Mouse (Mus musculus): ENCODE data around the gene Lman2l. TPM values are rescaled to one million over a fixed set of nuclear protein-coding genes. Genes with fewer than 3 reads are reported as not detected.

Lman2l gene
- total and polyA plus RNA-seq, 3 experiments: 16.8 to 26.5 (median 26.3) TPM

GRCm38 (mm10) chr1:36435071-36435470, 10.0 kb downstream of the Lman2l start:
- 68% methylated on average over 4 of the region's 4 CpGs for WGBS
- no peak overlapping the region for H3K27ac ChIP-seq
- DNase-seq: no peak
- H3K4me3 ChIP-seq: no peak overlapping the region
- H3K9ac ChIP-seq (ENCODE audit: low read depth, low read length): no peak overlapping the region
- no peaks in the 10 kb centered on the region for H3K4me1 ChIP-seq (ENCODE audit: control insufficient read depth, insufficient read depth, low read length)
- H3K79me2 ChIP-seq (replicated peaks; ENCODE audit: control insufficient read depth, insufficient read depth, low read length): no peaks in the 10 kb centered on the region
- intact Hi-C loops (cut with DNase I): no loop called here
- no peaks in the 10 kb centered on the region for H3K36me3 ChIP-seq (ENCODE audit: control insufficient read depth, insufficient read depth, low read length)
- TF ChIP-seq CTCF (IDR thresholded peaks at IDR 0.05) (no peak), POLR2A (IDR thresholded peaks at IDR 0.05; ENCODE audit: insufficient read depth, low read depth, low read length) (no peak), EP300 (IDR thresholded peaks at IDR 0.05; ENCODE audit: insufficient read depth, low read depth, low read length) (no peak)
- no peaks in the 10 kb centered on the region for H3K27me3 ChIP-seq (ENCODE audit: control insufficient read depth, insufficient read depth, low read length)

DNA sequence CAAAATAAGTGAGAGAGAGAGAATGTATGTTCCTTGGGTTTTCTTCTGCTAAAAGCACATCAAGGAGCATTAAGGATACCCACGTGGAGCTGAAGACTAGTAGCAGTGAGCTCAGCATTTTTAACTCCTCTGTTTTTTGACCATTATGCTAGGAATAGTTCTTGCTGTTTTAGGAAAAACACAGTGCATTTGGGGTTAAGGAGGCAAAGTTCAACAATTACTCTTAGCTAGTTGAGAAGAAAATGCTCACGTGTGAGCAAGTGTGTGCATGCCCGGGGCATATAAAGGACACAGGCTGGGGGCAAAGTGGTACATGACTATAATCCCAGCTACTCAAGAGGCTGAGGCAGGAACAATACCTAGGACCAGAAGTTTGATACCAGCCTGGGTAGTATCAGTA, 11.5 kb downstream of the Lman2l start:
- Histone ChIP-seq H3K4me1 (ENCODE audit: control insufficient read depth, insufficient read depth, low read length) (no peaks in the 10 kb centered on the region), H3K36me3 (ENCODE audit: control insufficient read depth, insufficient read depth, low read length) (no peaks in the 10 kb centered on the region), H3K27ac (no peak overlapping the region), H3K27me3 (ENCODE audit: control insufficient read depth, insufficient read depth, low read length) (no peaks in the 10 kb centered on the region), H3K4me3 (no peak overlapping the region), H3K79me2 (replicated peaks; ENCODE audit: control insufficient read depth, insufficient read depth, low read length) (no peaks in the 10 kb centered on the region), H3K9ac (ENCODE audit: low read depth, low read length) (no peak overlapping the region)
- no peak for TF ChIP-seq POLR2A (IDR thresholded peaks at IDR 0.05; ENCODE audit: insufficient read depth, low read depth, low read length)
- TF ChIP-seq CTCF (IDR thresholded peaks at IDR 0.05): no peak
- TF ChIP-seq EP300 (IDR thresholded peaks at IDR 0.05; ENCODE audit: insufficient read depth, low read depth, low read length): no peak
- 90% methylated on average over 3 of the region's 3 CpGs for WGBS
- no peak for DNase-seq
- intact Hi-C loops (cut with DNase I): no loop called here

GRCm38 (mm10) chr1:36432999-36433398, 12.1 kb downstream of the Lman2l start:
- H3K27me3 ChIP-seq (ENCODE audit: control insufficient read depth, insufficient read depth, low read length): no peaks in the 10 kb centered on the region
- no peaks in the 10 kb centered on the region for H3K36me3 ChIP-seq (ENCODE audit: control insufficient read depth, insufficient read depth, low read length)
- no peak overlapping the region for H3K9ac ChIP-seq (ENCODE audit: low read depth, low read length)
- H3K4me3 ChIP-seq: no peak overlapping the region
- H3K27ac ChIP-seq: no peak overlapping the region
- H3K79me2 ChIP-seq (replicated peaks; ENCODE audit: control insufficient read depth, insufficient read depth, low read length): no peaks in the 10 kb centered on the region
- no peaks in the 10 kb centered on the region for H3K4me1 ChIP-seq (ENCODE audit: control insufficient read depth, insufficient read depth, low read length)
- TF ChIP-seq EP300 (IDR thresholded peaks at IDR 0.05; ENCODE audit: insufficient read depth, low read depth, low read length) (no peak), POLR2A (IDR thresholded peaks at IDR 0.05; ENCODE audit: insufficient read depth, low read depth, low read length) (no peak), CTCF (IDR thresholded peaks at IDR 0.05) (no peak)
- intact Hi-C loops (cut with DNase I): no loop called here
- no peak for DNase-seq
- 85% methylated on average over 4 of the region's 4 CpGs for WGBS

DNA sequence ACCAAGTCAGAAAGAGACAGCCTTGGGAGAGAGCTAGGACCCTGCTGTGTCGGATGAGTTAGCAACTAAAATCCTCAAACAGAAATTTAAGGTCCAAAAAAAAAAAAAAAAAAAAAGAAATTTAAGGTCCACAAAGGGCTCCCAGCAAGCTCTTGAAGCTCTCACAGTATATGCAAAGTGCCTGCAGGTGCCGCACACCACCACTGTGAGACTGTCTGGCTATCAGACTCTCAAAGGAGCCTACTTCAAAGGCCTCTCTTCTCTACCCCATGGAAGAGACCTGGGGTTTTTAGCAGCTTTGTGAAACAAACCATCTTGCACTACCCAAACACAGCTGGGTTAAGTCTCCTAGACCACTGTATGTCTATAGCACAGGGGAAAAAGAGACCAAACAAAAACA, 15.6 kb downstream of the Lman2l start:
- 96% methylated on average over 2 of the region's 2 CpGs for WGBS
- intact Hi-C loops (cut with DNase I): no loop called here
- no peak for TF ChIP-seq CTCF (IDR thresholded peaks at IDR 0.05)
- no peak for TF ChIP-seq EP300 (IDR thresholded peaks at IDR 0.05; ENCODE audit: insufficient read depth, low read depth, low read length)
- no peak for TF ChIP-seq POLR2A (IDR thresholded peaks at IDR 0.05; ENCODE audit: insufficient read depth, low read depth, low read length)
- no peaks in the 10 kb centered on the region for H3K79me2 ChIP-seq (replicated peaks; ENCODE audit: control insufficient read depth, insufficient read depth, low read length)
- no peaks in the 10 kb centered on the region for H3K36me3 ChIP-seq (ENCODE audit: control insufficient read depth, insufficient read depth, low read length)
- H3K9ac ChIP-seq (ENCODE audit: low read depth, low read length): no peak overlapping the region
- H3K27me3 ChIP-seq (ENCODE audit: control insufficient read depth, insufficient read depth, low read length): no peaks in the 10 kb centered on the region
- DNase-seq: no peak
- no peaks in the 10 kb centered on the region for H3K4me1 ChIP-seq (ENCODE audit: control insufficient read depth, insufficient read depth, low read length)
- no peak overlapping the region for H3K27ac ChIP-seq
- H3K4me3 ChIP-seq: no peak overlapping the region

DNA sequence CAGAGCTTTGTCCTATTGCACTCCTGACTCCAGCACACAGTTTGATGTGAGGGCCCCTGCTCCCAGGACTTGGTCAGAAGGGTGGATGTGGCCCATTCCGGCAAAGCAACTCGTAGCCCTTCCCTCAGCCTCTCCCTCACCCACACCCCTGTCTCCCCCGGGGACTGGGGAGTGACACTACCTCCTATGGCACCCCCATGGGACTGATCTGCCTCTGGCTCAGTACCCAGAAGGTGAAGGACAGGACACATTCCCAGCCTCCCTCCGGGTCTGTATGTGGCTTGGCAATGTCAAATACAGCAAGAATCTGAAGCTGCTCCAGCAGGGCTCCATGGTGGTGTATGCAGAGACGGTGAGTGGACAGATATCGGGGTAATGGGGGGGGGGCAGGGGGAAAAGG, 40.5 kb downstream of the Lman2l start:
- H3K4me3 ChIP-seq: no peak overlapping the region
- no peaks in the 10 kb centered on the region for H3K36me3 ChIP-seq (ENCODE audit: control insufficient read depth, insufficient read depth, low read length)
- no peaks in the 10 kb centered on the region for H3K27me3 ChIP-seq (ENCODE audit: control insufficient read depth, insufficient read depth, low read length)
- intact Hi-C loops (cut with DNase I): no loop called here
- H3K27ac ChIP-seq: no peak overlapping the region
- H3K4me1 ChIP-seq (ENCODE audit: control insufficient read depth, insufficient read depth, low read length): no peaks in the 10 kb centered on the region
- WGBS: 52% methylated on average over 6 of the region's 6 CpGs
- TF ChIP-seq EP300 (IDR thresholded peaks at IDR 0.05; ENCODE audit: insufficient read depth, low read depth, low read length) (no peak), POLR2A (IDR thresholded peaks at IDR 0.05; ENCODE audit: insufficient read depth, low read depth, low read length) (no peak), CTCF (IDR thresholded peaks at IDR 0.05) (no peak)
- no peaks in the 10 kb centered on the region for H3K79me2 ChIP-seq (replicated peaks; ENCODE audit: control insufficient read depth, insufficient read depth, low read length)
- no peak overlapping the region for H3K9ac ChIP-seq (ENCODE audit: low read depth, low read length)
- DNase-seq: no peak

DNA sequence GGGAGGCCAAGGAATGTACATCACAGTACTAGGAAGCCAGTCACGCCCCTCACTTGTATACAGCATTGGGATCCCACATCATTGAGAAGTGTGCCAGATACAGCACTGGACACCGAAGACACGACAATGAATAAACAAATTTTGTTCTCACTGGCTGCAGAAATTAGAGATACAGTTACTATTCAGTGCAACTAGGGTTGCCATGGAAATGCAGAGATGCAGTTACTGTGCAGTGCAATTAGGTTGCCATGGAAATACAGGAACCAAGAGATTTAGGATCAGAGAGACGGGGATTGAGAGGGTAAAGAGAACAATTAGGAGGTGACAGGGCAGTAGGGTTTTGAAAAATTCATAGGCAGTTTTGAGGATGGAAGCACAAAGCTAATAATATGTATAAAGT, 43.6 kb downstream of the Lman2l start:
- TF ChIP-seq EP300 (IDR thresholded peaks at IDR 0.05; ENCODE audit: insufficient read depth, low read depth, low read length): no peak
- no peak for TF ChIP-seq POLR2A (IDR thresholded peaks at IDR 0.05; ENCODE audit: insufficient read depth, low read depth, low read length)
- no peak for TF ChIP-seq CTCF (IDR thresholded peaks at IDR 0.05)
- no peak for DNase-seq
- no peak overlapping the region for H3K9ac ChIP-seq (ENCODE audit: low read depth, low read length)
- no peaks in the 10 kb centered on the region for H3K79me2 ChIP-seq (replicated peaks; ENCODE audit: control insufficient read depth, insufficient read depth, low read length)
- H3K4me1 ChIP-seq (ENCODE audit: control insufficient read depth, insufficient read depth, low read length): no peaks in the 10 kb centered on the region
- no peak overlapping the region for H3K27ac ChIP-seq
- H3K27me3 ChIP-seq (ENCODE audit: control insufficient read depth, insufficient read depth, low read length): no peaks in the 10 kb centered on the region
- no peak overlapping the region for H3K4me3 ChIP-seq
- WGBS: 76% methylated on average over 4 of the region's 4 CpGs
- no peaks in the 10 kb centered on the region for H3K36me3 ChIP-seq (ENCODE audit: control insufficient read depth, insufficient read depth, low read length)
- intact Hi-C loops (cut with DNase I): no loop called here
